Mouse (Mus musculus) embryo, embryonic 11.5 days (tissue): ENCODE results near the gene Slc22a17.
A peak's percentile ranks its signal among the peaks of the same experiment; 100 is the strongest.

Experiments used
- DNase-seq: peaks from one replicate; pipeline ENCODE4 v3.0.0-alpha.2; 2012; ENCODE audit warnings: low read depth, low spot score

The Slc22a17 gene

DNA sequence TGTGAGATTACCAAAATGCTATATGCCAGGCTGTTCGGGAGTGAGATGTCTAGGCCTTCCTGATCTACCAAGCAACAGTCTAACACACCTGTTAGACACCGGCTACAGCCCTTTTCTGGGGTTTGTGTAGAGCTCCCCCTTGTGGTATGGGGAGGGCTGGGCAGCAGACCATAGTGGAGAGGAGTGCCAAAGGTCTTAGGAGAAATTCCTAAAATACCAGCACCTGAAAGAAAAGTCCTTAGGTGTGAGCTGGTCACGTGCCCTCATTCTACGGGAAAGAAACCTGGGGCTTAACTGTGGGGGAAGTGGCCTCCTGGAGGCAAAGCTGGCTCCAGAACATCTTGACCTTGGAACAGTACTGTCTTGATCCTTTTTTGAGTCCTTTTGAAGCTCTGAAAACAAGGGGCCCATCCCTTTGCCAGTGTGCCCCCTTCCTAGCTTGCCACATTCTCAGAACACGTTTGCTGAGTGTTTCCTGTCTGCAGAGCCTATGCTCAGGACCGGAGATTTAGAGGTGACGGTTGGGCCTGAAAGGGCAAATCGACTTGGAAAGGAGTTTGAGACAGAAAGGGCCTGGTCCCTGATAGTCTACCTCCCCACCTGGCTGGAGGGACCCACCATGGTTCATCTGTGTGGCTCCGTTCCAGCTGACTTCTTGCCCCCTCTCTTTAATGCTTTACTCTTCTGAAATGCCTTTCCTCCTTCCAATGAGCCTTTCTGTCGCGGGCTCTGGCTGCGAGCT, 26.7 kb upstream of the Slc22a17 start:
- DNase-seq: peak; percentile 52

DNA sequence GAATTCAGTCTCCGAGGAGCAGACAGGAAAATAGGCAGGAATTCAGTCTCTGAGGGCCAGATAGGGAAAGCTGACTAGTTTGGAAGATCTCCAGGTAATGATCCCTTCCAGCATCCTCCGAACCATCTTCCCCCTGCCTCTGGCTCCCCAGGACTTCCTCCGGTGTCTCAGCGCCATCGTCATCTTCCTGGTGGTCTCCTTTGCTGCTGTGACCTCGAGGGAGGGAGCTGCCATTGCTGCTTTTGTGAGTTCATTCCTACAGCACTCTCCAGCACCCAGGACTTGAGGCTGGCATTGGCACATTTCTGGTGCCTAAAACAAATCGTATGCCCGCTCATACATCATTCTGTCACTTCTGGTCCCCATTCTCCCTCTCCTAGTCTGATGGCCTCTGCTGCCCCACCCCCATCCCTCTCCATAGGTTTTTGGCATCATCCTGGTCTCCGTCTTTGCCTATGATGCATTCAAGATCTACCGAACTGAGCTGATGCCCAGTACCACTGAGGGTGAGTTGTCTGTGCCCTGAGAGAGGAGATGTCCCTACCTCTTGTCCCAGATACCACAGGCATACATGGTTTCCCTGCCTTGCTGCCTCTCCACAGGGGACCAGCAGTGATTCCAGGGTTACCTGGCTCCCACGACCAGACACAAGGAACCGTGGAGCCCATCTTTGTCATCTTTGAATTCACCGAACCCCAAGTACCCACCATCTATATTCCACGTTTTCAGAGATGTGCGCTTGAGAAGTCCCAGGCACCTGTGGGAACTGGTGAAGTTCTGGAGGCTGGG, 25.7 kb upstream of the Slc22a17 start:
- DNase-seq: no peak

DNA sequence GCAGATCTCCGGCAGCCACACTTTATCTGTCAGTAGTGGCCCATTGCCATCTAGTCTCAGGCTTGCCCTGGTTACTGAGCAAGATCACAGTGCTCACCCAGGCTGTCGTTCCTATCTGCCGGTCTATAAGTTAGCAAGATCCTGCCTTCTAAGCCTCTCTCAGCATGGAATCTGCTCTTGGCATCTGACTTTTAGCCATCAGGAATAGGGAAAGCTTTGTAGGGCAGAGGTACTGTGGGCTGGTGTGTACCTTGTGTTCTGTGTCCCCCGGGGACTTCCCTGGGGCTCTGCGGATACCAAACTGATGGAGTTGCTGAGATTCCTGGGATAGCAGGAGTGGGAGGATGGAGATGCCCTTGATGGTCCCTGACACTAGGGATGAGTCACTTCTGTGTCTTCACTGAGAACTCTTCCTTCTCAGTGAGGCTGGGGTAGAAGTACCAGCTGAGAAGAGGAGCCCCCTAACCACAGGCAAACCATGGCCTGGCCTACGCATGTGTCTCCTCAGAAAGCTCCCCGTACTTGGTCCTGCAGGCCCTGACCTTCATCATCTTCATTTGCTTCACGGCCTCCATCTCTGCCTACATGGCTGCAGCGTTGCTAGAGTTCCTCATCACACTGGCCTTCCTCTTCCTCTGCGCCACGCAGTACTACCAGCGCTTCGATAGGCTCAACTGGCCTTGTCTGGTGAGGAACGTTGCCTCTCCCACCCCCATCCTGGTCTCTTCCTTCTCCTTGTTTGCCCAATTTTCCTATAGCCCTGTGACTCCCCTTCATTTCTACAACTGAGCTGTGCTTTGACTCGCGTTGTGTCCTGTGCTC, 24.6 kb upstream of the Slc22a17 start:
- no peak for DNase-seq

DNA sequence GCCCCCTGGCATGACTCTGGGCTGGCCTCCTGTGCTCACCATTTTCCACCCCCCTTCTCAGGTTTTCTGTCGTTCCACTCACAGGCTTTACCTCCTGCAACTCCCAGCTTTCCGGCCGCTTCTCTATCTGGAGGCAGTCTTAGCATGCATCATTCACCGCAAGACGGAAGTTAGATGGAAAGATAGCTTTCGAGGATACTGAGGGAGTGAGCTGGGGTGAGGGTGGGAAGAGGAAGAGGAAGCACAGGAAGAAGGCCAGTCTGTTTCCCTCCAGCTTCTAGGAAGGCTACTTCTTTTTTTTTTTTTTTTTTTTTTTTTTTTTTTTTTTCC, 23.9 kb upstream of the Slc22a17 start:
- DNase-seq: no peak

DNA sequence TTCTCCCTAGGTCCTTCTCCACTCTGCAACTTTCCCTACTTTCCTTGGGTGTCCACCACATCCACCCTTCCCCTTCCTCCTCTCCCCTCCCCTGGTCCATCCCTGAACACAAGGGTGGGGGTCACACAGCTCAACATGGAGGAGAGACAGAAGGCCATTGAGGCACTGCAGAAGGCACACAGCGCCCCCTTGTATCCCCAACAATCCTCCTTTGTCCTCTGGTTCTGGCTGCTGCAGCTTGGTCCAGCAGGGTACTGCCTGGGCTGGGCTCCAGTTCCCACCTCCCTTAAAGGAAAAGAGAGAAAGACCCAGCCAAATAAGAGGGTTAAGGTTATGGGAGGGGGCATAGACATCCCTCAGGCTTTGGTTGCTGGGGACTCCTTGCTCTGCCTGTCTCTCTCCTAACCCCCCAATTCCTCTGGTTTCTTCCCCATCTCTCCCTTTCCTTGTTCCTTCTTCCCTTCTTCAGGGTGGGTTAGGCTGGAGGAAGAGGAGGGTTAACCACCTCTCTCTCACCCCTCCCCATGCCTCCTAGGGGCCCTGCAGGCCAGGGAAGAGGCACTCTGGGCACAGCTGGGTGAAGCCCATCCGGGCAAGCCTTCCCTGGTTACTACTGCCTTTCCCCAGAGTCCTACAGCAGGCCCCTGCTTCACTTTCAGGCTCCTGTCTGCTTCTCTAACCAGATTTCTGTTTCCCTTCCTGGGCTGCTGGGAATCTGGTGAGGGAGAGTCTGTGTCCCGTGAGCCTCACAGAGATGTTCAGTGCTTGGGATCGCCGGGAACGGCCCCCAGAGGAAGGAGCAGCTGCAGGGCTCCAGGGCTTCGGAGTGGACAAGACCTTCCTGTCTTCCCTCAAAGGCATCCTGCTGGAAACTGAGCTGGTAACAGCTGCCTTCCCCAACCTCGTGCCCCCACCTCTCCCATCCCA, 23.2 kb upstream of the Slc22a17 start, which contains the start of gene Cmtm5:
Gene Cmtm5 (plus strand): TSS at position 358 of the 927 bp plus-strand sequence.
- no peak for DNase-seq

DNA sequence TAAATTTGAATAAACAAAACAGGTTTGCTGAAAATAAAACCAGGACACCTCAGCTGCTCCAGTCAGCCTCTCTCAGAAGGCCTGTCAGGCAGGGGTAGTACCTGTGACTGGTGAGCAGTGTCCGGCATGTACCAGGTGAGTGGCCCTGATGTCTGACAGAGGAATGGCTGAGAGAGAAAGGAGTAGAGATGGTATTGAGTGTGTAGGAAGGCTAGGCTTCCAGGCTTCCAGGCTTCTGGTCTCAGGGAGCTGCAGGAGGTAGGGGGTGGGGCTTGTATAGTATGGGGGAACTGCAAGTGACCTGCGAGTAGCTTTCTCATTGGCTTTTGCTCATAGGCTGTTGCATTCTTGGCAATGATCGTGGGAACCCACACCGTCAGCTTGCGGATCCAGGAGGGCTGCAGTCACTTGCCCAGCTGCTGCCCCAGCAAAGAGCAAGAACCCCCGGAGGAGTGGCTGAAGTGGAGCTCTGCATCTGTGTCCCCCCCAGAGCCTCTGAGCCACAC, 19.8 kb upstream of the Slc22a17 start, which contains the start of gene Il25:
Gene Il25 (plus strand): TSS at position 51 of the 506 bp plus-strand sequence.
- no peak for DNase-seq

DNA sequence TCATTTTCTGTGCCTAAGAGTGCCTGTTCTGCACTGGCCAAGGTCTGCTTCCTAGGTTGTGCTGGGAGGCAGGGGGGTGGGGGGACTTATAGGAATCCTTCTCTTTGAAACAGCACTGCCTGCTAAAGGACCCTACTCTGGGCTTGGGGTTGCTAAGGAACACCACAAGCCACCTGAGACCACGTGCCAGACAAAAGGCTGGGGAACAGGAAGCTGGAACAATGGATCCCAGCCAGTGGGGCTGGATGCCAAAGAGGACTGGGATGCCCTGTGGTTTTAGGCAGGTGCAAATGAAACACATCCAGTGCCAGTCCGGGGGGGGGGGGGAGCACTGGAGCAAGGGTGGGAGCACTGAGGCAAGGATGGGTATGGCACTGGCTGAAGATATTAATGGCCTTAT, 17.5 kb upstream of the Slc22a17 start:
- DNase-seq: no peak

DNA sequence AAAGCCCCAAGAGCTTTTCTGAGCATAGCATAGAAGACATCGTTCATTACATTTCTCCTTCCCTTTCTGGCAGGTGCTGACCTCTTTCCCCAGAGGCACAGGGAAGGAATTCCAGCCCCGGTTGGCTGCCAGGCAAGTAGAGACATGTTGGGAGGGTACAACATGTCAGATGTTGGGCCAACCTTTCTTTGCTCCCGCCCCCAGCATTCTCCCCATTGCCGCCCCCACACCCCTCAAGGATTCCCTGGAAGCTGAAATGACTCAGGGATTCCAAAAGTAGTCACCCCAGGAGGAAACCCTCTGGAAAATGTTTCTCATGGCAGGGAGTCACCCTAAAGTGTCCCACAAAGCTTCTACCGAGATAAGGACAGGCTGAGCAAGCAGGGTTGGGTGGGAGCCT, 16.9 kb upstream of the Slc22a17 start:
- no peak for DNase-seq

DNA sequence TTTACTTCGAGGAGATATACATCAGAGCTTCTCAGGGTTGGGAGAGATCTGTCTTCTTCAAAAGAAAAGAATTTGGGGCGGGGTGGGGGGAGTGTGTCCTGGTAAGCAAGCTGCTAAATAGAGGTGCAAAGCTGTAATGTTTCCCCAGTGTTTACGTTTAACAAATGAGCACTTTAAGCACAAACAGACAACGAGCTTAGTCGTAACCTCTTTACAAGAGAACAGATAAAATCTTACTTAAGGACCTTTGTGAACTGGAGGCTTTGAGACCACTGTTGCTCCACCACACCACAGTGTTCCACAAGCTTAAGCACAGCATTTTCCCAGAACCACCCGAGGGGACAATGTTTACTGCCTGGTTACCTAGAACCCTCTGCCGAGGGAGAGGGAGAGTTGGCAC, 14.4 kb upstream of the Slc22a17 start:
- no peak for DNase-seq

DNA sequence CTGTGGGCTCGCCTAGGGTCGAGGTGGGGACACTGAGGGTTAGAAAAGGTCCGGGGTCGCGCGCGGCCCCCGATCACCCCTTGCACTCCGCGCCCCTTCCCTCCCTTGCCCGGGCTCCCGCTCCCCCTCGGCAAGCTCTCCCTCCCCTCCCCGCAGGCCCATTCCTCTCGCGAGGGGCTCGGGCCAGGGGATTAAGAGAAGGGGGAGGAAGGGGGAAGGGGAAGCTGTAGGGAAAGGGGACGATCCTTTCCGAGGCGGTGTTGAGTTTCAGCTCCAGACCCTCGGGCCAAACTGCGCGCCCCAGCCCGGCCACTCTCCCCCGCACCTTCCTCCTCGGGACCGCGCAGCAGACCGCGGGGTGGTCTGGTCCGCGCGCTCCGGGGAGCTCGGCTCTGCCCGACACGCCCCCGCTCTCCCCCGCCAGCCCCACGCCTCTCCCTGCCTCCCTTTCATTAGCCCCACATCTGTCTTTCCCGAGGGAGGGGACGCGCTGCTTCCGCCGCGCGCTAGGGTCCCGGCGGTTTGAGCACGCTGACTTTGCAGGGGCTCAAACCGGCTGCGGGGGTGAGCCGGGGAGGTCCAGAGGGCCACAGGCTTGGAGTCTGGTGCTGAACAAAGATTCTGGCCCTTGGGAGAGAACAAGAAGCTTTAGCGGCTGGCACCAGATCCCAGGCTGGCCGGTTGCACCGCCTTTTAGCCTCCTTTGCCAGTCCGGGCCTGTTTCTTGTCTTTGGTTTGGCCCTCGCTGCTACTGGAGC, 13.6 kb upstream of the Slc22a17 start:
- DNase-seq: peak; percentile 75

DNA sequence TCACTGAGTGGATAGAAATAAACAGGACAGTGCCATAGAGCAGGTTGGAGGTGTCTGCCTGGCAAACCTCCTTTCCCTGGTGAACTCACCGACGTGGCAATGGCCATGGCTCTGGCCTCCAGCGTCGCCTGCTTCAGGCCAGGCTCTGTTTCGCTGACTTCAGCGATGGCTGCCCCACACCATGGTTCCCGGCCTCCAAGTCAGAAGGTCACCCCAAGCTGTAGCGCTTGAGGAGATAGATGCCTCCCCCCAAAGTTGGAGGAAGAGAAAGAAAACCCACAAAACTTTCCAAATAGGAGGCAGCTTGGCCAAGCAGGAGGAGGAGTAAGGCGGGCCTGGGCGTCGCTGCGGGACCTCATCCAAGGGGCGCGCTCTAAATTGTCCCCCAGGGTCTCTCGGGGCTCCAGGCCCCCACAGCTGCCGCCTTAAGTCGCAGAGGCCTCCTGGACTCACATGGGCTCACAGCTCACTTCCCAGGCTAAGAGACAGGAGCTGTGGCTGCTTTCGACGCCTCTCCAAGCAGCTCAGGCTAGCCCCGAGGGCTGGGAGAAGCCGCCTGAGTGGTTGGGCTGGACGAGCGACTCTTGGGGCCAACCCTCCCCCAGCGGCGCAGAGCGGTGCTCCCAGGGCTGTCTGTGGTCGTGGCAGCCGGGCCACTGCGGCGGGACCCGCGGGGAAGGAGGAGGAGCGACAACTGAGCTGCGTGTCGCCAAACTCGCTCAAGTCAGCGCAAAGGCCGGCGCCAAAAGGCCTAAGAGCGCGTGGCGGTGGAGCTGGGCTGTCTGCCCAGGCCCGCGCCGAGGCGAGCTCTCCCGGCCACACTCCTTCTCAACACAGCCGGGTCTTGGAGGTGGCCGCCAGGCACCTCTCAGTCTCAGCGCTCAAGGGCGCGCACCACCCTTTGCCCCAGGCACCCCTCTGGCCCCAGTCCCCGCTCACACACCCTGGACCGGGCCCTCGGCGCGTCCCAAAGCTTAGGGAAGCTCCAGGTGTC, 12.7 kb upstream of the Slc22a17 start, which contains the start of gene Efs:
Gene Efs (minus strand): TSS at position 778 of the 994 bp plus-strand sequence.
- peak; percentile 43 for DNase-seq

DNA sequence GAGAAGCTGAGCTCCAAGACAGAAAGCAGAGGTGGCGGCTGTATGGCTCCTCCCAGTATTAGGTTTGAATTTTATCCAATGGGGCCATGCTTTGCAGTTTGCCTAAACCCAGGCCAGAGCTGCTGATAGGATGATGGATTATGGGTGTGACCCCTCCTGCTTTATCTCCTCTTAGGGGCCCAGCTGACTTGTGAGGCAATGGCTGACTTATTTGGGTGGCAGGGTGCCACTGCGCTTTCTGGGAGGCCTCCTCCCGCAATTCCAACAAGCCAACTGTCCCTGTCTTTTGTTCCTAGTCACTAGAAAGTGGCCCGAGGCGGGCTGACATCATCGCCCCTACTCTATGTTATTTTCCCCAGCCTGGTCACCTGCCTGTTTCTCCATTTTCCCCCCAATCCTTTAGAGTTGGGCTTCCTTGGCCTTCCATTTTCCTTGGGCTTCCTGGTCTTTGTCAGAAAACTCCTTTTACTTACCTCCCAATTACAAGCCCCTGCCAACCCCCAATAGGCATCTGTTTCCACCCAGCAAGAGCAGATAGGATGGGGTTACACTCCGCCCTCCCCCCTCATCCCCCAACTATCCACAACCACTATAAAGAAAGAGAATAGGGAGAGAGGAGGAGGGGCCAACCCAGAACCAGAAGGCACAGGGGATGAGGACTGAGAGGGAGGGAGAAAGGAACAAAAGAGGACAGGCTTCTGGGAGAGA, 11.9 kb upstream of the Slc22a17 start:
- peak; percentile 57 for DNase-seq

DNA sequence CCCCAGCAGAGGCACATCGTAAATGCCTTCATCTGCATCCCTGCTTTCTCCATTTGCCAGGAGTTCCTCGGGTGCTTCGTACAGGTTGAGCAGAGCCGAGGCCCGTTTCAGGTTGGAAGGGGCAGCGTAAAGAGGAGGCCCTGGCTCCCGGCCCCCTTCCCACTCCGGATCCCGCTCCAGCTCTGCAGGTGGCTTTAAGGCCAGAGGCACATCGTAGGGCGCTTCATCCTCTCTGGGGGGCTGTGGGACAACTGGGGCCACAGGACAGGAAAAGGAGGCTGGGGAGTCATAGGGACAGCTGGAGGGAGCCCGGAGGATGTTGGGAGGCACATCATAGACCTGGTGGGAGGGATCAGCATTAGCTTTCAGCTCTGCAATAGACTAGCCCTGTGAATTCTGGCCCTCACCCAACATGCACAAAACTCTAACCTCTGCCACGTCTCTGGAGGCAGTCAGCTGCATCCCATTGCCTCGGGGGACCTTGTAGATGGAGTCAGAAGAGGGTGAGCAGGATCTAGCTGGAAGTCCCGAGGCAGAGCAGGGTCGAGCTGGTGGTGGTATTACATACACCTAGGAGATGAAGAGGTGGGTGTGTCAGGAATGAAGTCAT, 7.2 kb upstream of the Slc22a17 start:
- no peak for DNase-seq

DNA sequence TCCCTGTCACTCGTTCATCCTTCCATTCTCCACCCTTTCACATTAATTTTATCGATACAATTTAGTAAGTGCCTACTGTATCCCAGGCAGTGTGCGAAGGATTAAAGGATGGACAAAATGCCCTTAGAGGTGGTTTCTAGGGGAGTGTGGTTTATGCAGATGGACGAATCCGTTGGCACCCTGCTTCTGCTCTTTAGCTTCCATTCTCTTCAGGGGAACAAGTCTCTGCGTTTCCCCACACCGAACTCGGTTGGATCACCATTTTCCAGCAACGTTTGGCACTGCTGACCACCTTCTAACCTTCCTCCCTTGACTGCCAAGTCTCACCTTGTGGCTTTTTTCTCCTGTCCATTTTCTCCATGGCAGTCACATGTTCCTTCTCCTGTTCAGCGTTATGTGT, 411 bp upstream of the Slc22a17 start:
- DNase-seq: no peak

DNA sequence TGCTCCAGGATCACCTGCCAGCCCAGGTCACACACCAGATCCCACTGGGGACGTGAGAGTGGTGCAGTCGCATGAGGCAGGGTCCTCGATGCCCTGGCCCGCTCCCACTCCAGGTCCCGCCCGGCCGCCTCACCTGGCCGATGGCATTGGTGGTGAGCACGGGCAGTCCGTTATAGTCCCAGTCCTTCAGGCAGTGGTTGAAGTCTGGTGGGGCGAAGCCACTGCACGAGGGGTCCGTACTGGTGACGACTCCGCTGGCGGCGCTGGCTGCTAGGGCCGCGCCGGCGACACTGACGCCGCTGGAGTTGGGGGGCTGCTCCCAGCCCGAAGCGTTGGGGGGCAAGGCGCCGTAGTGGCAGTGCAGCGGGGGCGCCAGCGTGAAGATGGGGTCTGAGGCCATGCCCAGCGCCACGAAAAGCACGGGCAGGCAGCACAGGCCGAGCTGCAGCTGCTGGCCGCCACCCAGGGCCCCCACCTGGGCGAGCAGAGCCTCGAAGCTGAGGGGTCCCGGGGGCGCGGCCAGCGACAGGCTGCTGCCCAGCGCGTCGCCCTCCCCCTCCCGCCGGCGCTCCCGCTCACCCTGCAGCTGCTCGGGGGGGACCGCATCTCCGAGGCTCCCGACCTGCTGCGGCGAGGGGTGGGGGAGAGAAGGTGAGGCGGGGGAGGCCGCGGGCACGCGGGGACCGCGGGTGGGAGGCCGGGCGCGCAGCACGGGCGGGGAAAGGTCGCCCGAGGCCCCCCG, 652 bp downstream of the Slc22a17 start:
- no peak for DNase-seq

DNA sequence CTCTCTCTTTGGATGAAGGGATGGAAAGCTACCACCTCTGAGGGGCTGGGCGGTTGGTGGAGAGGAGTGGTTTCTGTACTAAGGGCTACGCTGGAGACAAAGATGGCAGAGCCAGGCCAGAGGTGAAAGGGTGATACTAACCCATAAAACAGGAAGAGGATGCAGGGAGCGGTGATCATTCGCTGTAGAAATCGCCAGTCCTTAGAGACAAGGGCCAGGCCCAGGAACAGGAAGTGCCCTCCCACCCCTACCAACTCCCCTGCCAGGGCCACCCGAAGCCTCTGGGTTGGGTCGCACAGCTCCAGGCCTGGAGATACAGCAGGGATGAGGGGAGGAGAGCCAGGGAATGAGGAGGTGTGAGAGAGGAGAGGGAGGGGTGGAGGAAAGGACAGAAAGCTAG, 4.2 kb downstream of the Slc22a17 start:
- no peak for DNase-seq

DNA sequence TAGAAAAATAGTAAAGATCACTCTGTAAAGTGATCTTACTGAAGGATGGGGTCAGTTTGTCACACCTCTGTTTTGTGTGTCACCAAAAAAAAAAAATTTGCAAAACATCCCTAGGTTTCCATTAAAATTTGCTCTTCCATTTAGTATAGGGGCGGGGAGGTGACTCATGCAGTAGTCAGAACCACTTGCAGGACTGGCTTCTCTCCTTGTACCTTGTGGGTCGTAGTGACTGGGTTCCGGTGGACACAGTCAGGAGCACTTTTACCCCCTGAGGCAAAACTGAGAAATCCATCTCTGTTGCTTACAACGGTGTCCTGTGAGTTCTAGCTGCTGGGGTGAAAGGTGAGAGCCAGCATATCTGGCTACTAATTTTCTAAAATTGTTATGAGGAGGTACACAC, 9.3 kb downstream of the Slc22a17 start:
- DNase-seq: no peak
